Mouse (Mus musculus): Measurements from ENCODE around the gene Fgf11. TPM values are rescaled to one million over a fixed set of nuclear protein-coding genes. Genes with fewer than 3 reads are reported as not detected.

Fgf11 gene
- polyA plus RNA-seq, 1 experiment from 2014 or later: 3.4 TPM

GRCm38 (mm10) chr11:69836703-69837576, 35.3 kb upstream of the Fgf11 start:
- ATAC-seq (ENCODE audit: insufficient number of reproducible peaks, low FRiP score, low TSS enrichment, low read depth): no peak
- Histone ChIP-seq H3K27me3 (no peaks in the 10 kb centered on the region), H3K27ac (peak overlapping the region; percentile 94), H3K36me3 (peaks cover 6% of the 10 kb centered on the region), H3K9me3 (no peaks in the 10 kb centered on the region), H3K4me1 (peaks cover 43% of the 10 kb centered on the region), H3K4me3 (peak overlapping the region; percentile 70), H3K4me2 (peak overlapping the region; percentile 89), H3K9ac (peak overlapping the region; percentile 68)
- WGBS: under 1% methylated on average over 52 of the region's 52 CpGs

GRCm38 (mm10) chr11:69835966-69836335, 34.3 kb upstream of the Fgf11 start:
- Histone ChIP-seq H3K27me3 (no peaks in the 10 kb centered on the region), H3K4me3 (peak overlapping the region; percentile 70), H3K4me2 (peak overlapping the region; percentile 89), H3K4me1 (peaks cover 43% of the 10 kb centered on the region), H3K9ac (0 out of 2 replicates have a peak overlapping the region, but pooled peaks have one; percentile 4), H3K9me3 (no peaks in the 10 kb centered on the region), H3K36me3 (peaks cover 12% of the 10 kb centered on the region), H3K27ac (no peak overlapping the region)
- WGBS: 11% methylated on average over 4 of the region's 4 CpGs
- ATAC-seq (ENCODE audit: insufficient number of reproducible peaks, low FRiP score, low TSS enrichment, low read depth): no peak

GRCm38 (mm10) chr11:69835326-69835965, 33.8 kb upstream of the Fgf11 start:
- Histone ChIP-seq H3K27me3 (no peaks in the 10 kb centered on the region), H3K4me1 (peaks cover 43% of the 10 kb centered on the region), H3K36me3 (peaks cover 12% of the 10 kb centered on the region), H3K9me3 (no peaks in the 10 kb centered on the region), H3K4me2 (peak overlapping the region; percentile 89), H3K9ac (peak overlapping the region; percentile 4; the same call in 1 of the 2 replicates), H3K4me3 (peak overlapping the region; percentile 70), H3K27ac (no peak overlapping the region)
- 18% methylated on average over 9 of the region's 9 CpGs for WGBS
- no peak for ATAC-seq (ENCODE audit: insufficient number of reproducible peaks, low FRiP score, low TSS enrichment, low read depth)

- no peaks in the 10 kb centered on the region for H3K27me3 ChIP-seq
- peak overlapping the region; percentile 89 for H3K4me2 ChIP-seq
- peak overlapping the region; percentile 45 for H3K4me3 ChIP-seq
- peak overlapping the region; percentile 50; the same call in 1 of the 2 replicates for H3K9ac ChIP-seq
- WGBS: 9% methylated on average over 28 of the region's 48 CpGs
- no peak for ATAC-seq (ENCODE audit: insufficient number of reproducible peaks, low FRiP score, low TSS enrichment, low read depth)
- H3K4me1 ChIP-seq: peaks cover 40% of the 10 kb centered on the region
- H3K36me3 ChIP-seq: peaks cover 16% of the 10 kb centered on the region
- peak overlapping the region; percentile 11; the same call in 1 of the 2 replicates for H3K27ac ChIP-seq
- H3K9me3 ChIP-seq: no peaks in the 10 kb centered on the region
Measured at GRCm38 (mm10) chr11:69834001-69834549, 32.4 kb upstream of the Fgf11 start.

- 54% methylated on average over 8 of the region's 8 CpGs for WGBS
- Histone ChIP-seq H3K9me3 (no peaks in the 10 kb centered on the region), H3K27ac (no peak overlapping the region), H3K36me3 (peaks cover 20% of the 10 kb centered on the region), H3K27me3 (no peaks in the 10 kb centered on the region), H3K4me1 (peaks cover 37% of the 10 kb centered on the region), H3K4me2 (peak overlapping the region; percentile 89), H3K4me3 (peak overlapping the region; percentile 45), H3K9ac (peak overlapping the region; percentile 50; the same call in 1 of the 2 replicates)
- no peak for ATAC-seq (ENCODE audit: insufficient number of reproducible peaks, low FRiP score, low TSS enrichment, low read depth)
Measured at GRCm38 (mm10) chr11:69833554-69833953, 31.9 kb upstream of the Fgf11 start.

GRCm38 (mm10) chr11:69828832-69829231, 27.2 kb upstream of the Fgf11 start:
- no peak overlapping the region for H3K9ac ChIP-seq
- H3K4me1 ChIP-seq: peaks cover 4% of the 10 kb centered on the region
- no peak overlapping the region for H3K4me2 ChIP-seq
- peaks cover 62% of the 10 kb centered on the region for H3K36me3 ChIP-seq
- 70% methylated on average over 5 of the region's 5 CpGs for WGBS
- no peak overlapping the region for H3K27ac ChIP-seq
- no peak overlapping the region for H3K4me3 ChIP-seq
- H3K27me3 ChIP-seq: no peaks in the 10 kb centered on the region
- H3K9me3 ChIP-seq: no peaks in the 10 kb centered on the region
- no peak for ATAC-seq (ENCODE audit: insufficient number of reproducible peaks, low FRiP score, low TSS enrichment, low read depth)

GRCm38 (mm10) chr11:69823456-69823855, 21.8 kb upstream of the Fgf11 start:
- no peak overlapping the region for H3K9ac ChIP-seq
- WGBS: 66% methylated on average over 2 of the region's 2 CpGs
- no peak for ATAC-seq (ENCODE audit: insufficient number of reproducible peaks, low FRiP score, low TSS enrichment, low read depth)
- no peak overlapping the region for H3K27ac ChIP-seq
- no peak overlapping the region for H3K4me3 ChIP-seq
- peaks cover 42% of the 10 kb centered on the region for H3K36me3 ChIP-seq
- H3K4me1 ChIP-seq: no peaks in the 10 kb centered on the region
- no peaks in the 10 kb centered on the region for H3K9me3 ChIP-seq
- no peak overlapping the region for H3K4me2 ChIP-seq
- H3K27me3 ChIP-seq: no peaks in the 10 kb centered on the region

GRCm38 (mm10) chr11:69822080-69822479, 20.4 kb upstream of the Fgf11 start, which contains the start of gene Spem1:
Gene Spem1, minus strand, starts transcription at chr11:69822180.
- ATAC-seq (ENCODE audit: insufficient number of reproducible peaks, low FRiP score, low TSS enrichment, low read depth): no peak

GRCm38 (mm10) chr11:69818871-69819270, 17.2 kb upstream of the Fgf11 start:
- no peaks in the 10 kb centered on the region for H3K4me1 ChIP-seq
- WGBS: 91% methylated on average over 8 of the region's 8 CpGs
- ATAC-seq (ENCODE audit: insufficient number of reproducible peaks, low FRiP score, low TSS enrichment, low read depth): no peak
- H3K36me3 ChIP-seq: 0 out of 2 replicates have a peak, but pooled peaks cover under 1% of the 10 kb centered on the region
- no peak overlapping the region for H3K27ac ChIP-seq
- H3K4me2 ChIP-seq: no peak overlapping the region
- H3K27me3 ChIP-seq: no peaks in the 10 kb centered on the region
- no peak overlapping the region for H3K4me3 ChIP-seq
- no peak overlapping the region for H3K9ac ChIP-seq
- no peaks in the 10 kb centered on the region for H3K9me3 ChIP-seq

More at GRCm38 (mm10) chr11:69822080-69822479, 20.4 kb upstream of the Fgf11 start, which contains the start of gene Spem1:
- H3K27ac ChIP-seq: no peak within 1 kb of the TSS
- H3K36me3 ChIP-seq: peaks cover 28% of the 10 kb centered on the region
- no peak within 1 kb of the TSS for H3K9ac ChIP-seq
- 81% methylated on average over 3 of the region's 3 CpGs for WGBS
- no peaks in the 10 kb centered on the region for H3K4me1 ChIP-seq
- H3K4me3 ChIP-seq: no peak within 1 kb of the TSS
- no peaks in the 10 kb centered on the region for H3K9me3 ChIP-seq
- H3K4me2 ChIP-seq: no peak within 1 kb of the TSS
- H3K27me3 ChIP-seq: no peaks in the 10 kb centered on the region

- no peaks in the 10 kb centered on the region for H3K9me3 ChIP-seq
- H3K4me3 ChIP-seq: no peak within 1 kb of the TSS
- no peak within 1 kb of the TSS for H3K4me2 ChIP-seq
- no peak within 1 kb of the TSS for H3K9ac ChIP-seq
- H3K27ac ChIP-seq: no peak within 1 kb of the TSS
- no peaks in the 10 kb centered on the region for H3K36me3 ChIP-seq
- H3K4me1 ChIP-seq: no peaks in the 10 kb centered on the region
- H3K27me3 ChIP-seq: no peaks in the 10 kb centered on the region
- ATAC-seq (ENCODE audit: insufficient number of reproducible peaks, low FRiP score, low TSS enrichment, low read depth): no peak
- WGBS: 68% methylated on average over 2 of the region's 2 CpGs
Measured at GRCm38 (mm10) chr11:69818365-69818764, 16.7 kb upstream of the Fgf11 start, which contains the start of gene Spem2. Gene Spem2, minus strand, starts transcription at chr11:69818465.

- H3K27ac ChIP-seq: no peak overlapping the region
- no peak overlapping the region for H3K9ac ChIP-seq
- no peaks in the 10 kb centered on the region for H3K27me3 ChIP-seq
- H3K4me3 ChIP-seq: no peak overlapping the region
- H3K4me1 ChIP-seq: no peaks in the 10 kb centered on the region
- ATAC-seq (ENCODE audit: insufficient number of reproducible peaks, low FRiP score, low TSS enrichment, low read depth): no peak
- H3K4me2 ChIP-seq: no peak overlapping the region
- no peaks in the 10 kb centered on the region for H3K36me3 ChIP-seq
- no peaks in the 10 kb centered on the region for H3K9me3 ChIP-seq
- WGBS: 89% methylated on average over 12 of the region's 12 CpGs
Measured at GRCm38 (mm10) chr11:69816520-69816919, 14.9 kb upstream of the Fgf11 start.

All from limb, embryonic 15.5 days (tissue).